Mouse (Mus musculus) embryonic facial prominence, embryonic 12.5 days (tissue): ENCODE data around the gene Llgl2. TPM values are rescaled to one million over a fixed set of nuclear protein-coding genes. Genes with fewer than 3 reads are reported as not detected.

Experiments
- ATAC-seq: fragments of 200-750 bp; cut with Nextera tagmentation; 2 replicates; pipeline ENCODE4 v1.8.0; 2017; ENCODE audit not compliant: insufficient number of reproducible peaks, insufficient read depth, low FRiP score, low TSS enrichment
- H3K27ac ChIP-seq: fragments of 300-500 bp; sonication (generic); 2 replicates; pipeline ENCODE4 v1.5.1; 2016; ENCODE audit warnings: mild to moderate bottlenecking
- H3K27me3 ChIP-seq: fragments of 300-500 bp; sonication (generic); 2 replicates; pipeline ENCODE4 v1.6.1; 2016; ENCODE audit warnings: mild to moderate bottlenecking, moderate library complexity
- H3K36me3 ChIP-seq: fragments of 300-500 bp; sonication (generic); 2 replicates; pipeline ENCODE4 v1.6.1; 2016; ENCODE audit warnings: mild to moderate bottlenecking
- H3K4me1 ChIP-seq: fragments of 300-500 bp; sonication (generic); 2 replicates; pipeline ENCODE4 v1.6.1; 2016
- H3K4me2 ChIP-seq: fragments of 300-500 bp; sonication (generic); replicated peaks from 2 replicates; pipeline ENCODE4 v1.6.1; 2016; ENCODE audit warnings: mild to moderate bottlenecking, moderate library complexity
- H3K4me3 ChIP-seq: fragments of 300-500 bp; sonication (generic); 2 replicates; pipeline ENCODE4 v1.5.1; 2016; ENCODE audit warnings: mild to moderate bottlenecking
- H3K9ac ChIP-seq: fragments of 300-500 bp; sonication (generic); 2 replicates; pipeline ENCODE4 v1.6.1; 2016; ENCODE audit warnings: mild to moderate bottlenecking, moderate library complexity
- H3K9me3 ChIP-seq: fragments of 300-500 bp; sonication (generic); 2 replicates; pipeline ENCODE4 v1.6.1; 2016; ENCODE audit warnings: mild to moderate bottlenecking, moderate library complexity
- WGBS: fragments of 180-500 bp; shearing (Covaris S2); methylation state at CpG from one replicate; pipeline ENCODE4 v1.1.7; 2016; 5-methylcytosine and 5-hydroxymethylcytosine counted together
- microRNA-seq: library from miRNA; unstranded; fragments of <30 nt; microRNA quantifications from one replicate; pipeline ENCODE4, GENCODE M21; 2017
- polyA plus RNA-seq: library from polyadenylated mRNA; unstranded; fragments of >200 nt; fragmentation: Nextera tagmentation; extraction: Ambion mirVana; gene quantifications from 2 replicates; pipeline ENCODE4 v1.2.1, GENCODE M21; 2016

Llgl2 gene
- polyA plus RNA-seq, 1 experiment from 2014 or later = 8.8 TPM

DNA sequence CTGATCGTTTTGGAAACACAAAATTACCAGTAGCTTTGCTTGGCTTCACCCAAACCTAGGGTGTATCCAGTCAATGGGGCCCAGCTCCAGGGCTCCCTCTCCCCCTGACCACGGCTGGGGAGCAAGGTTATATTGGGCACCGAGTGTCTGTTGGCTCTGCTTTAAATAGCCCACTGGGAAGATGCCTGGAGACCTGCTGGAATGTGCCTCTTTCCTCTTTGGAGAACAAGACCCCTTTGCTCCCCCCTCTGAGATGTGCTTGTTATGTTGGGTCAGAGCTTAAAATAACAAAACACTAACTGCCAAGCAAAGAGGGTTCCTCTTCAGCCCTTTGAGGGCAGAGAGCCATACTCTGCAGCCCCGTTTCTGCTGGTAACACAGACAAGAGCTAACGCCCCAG lies 78.3 kb downstream of the Llgl2 start:
- Histone ChIP-seq H3K4me1 (peaks cover 34% of the 10 kb centered on the region), H3K36me3 (0 out of 2 replicates have a peak, but pooled peaks cover 3% of the 10 kb centered on the region), H3K27me3 (no peaks in the 10 kb centered on the region), H3K9ac (no peak overlapping the region), H3K4me2 (no peak overlapping the region), H3K27ac (no peak overlapping the region; the same call in 1 of the 2 replicates), H3K9me3 (no peaks in the 10 kb centered on the region), H3K4me3 (no peak overlapping the region)
- 77% methylated on average over 5 of the region's 5 CpGs for WGBS
- no peak for ATAC-seq

DNA sequence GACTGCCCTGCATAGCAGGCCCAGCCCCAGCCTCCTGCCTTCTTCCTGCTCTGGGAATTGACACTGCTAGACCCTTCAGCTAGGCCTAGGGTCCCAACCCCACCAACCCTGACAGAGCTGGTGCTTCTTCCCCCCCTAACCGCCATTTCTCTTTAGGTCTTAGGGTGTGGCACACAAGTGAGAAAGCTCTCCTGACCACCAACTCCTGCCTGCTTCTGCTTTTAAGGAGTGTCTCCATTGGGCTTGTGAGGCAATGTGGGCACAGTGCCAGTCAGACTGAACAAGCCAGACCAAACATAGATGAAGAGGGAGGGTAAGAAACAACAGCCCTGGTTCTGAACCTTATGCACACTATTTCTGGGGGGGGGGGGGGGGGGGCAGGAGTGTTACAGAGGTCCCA lies 79.0 kb downstream of the Llgl2 start:
- 0 out of 2 replicates have a peak, but pooled peaks cover 3% of the 10 kb centered on the region for H3K36me3 ChIP-seq
- H3K9me3 ChIP-seq = no peaks in the 10 kb centered on the region
- peaks cover 34% of the 10 kb centered on the region for H3K4me1 ChIP-seq
- no peak overlapping the region for H3K4me2 ChIP-seq
- no peak overlapping the region for H3K9ac ChIP-seq
- H3K4me3 ChIP-seq = no peak overlapping the region
- 68% methylated on average over 1 of the region's 1 CpGs for WGBS
- H3K27me3 ChIP-seq = no peaks in the 10 kb centered on the region
- ATAC-seq = no peak
- H3K27ac ChIP-seq = no peak overlapping the region

DNA sequence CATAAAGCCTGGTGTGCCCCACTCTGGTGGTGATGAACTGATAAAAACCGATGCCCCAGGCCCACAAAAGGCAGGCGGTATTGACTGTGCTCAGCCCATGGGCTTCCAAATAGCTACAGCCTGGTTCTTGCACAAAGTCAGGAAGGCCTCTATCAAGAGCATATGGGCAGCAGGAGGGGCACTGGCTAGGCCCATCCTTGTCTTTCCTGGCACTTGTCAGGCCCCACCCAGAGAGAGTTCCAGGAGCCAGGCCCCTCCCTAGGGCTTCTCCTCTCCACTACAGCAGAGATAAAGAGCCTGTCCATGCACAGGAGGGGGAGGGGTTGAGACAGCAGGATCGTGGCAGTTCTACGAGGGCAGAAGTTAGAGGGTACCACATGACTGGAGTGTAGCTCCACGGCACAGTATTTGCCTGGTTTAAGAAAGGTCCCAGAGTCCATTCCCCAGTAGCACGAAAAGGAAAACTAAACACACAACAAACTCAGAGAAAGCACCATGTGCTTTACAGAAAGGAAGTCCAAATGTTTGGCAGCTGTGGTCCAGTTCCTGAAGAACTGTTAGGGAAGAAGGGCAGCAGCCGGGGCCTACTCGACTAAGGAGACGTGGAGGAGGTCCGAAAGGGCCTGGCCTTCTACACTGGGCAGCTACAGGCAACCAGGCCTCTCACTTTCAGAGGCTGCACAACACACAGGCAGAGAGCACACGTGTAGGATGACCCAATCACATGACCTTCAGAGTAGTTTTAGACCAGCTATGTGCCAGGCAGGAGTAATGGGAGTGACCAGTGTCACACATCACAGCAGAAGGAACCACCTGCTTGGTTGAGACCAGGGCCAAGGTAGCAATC lies 79.8 kb downstream of the Llgl2 start:
- no peak overlapping the region for H3K4me3 ChIP-seq
- no peaks in the 10 kb centered on the region for H3K27me3 ChIP-seq
- no peak for ATAC-seq
- peak overlapping the region; percentile 41; the same call in 1 of the 2 replicates for H3K27ac ChIP-seq
- peaks cover 7% of the 10 kb centered on the region; the same call in 1 of the 2 replicates for H3K36me3 ChIP-seq
- no peaks in the 10 kb centered on the region for H3K9me3 ChIP-seq
- no peak overlapping the region for H3K9ac ChIP-seq
- H3K4me2 ChIP-seq = no peak overlapping the region
- WGBS = 71% methylated on average over 11 of the region's 11 CpGs
- peaks cover 34% of the 10 kb centered on the region for H3K4me1 ChIP-seq

DNA sequence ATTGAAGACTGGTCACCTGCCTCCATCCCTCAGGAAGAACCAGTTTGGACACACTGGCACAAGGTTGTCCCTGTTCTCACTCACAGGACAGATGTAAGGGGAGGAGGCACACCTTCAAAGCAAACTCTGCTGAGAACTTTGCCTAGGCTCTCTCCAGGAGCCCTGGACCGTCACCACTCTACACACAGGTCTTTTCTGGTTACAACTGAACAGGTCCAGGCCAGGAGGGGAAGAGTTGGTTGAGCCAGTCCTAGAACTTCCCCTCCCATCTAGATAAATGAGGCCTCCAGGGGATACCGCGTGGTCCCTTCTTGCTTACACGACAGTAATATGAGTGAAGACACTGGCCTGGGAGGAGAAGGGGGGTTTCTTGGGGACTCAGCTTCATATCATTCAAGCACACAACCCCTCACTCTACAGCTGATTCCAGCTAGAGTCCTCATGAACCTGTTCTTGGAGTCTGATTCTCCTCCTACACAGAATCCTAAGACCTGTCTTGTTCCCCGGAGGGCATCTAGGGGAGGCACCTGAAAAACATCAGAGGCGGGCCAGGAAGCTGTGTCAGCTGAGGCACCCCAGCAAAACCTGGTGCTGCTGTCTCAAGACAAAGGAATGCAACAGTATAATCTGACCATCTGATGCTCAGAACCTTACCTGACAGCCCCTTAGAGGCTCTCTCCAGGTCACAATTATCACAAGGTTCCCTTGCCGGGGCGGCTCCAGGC lies 80.5 kb downstream of the Llgl2 start:
- peaks cover 7% of the 10 kb centered on the region; the same call in 1 of the 2 replicates for H3K36me3 ChIP-seq
- no peak overlapping the region for H3K4me3 ChIP-seq
- no peak for ATAC-seq
- H3K9me3 ChIP-seq = no peaks in the 10 kb centered on the region
- H3K4me1 ChIP-seq = peaks cover 34% of the 10 kb centered on the region
- H3K9ac ChIP-seq = no peak overlapping the region
- H3K4me2 ChIP-seq = no peak overlapping the region
- WGBS = 76% methylated on average over 8 of the region's 8 CpGs
- H3K27me3 ChIP-seq = no peaks in the 10 kb centered on the region
- H3K27ac ChIP-seq = peak overlapping the region; percentile 51

Small RNA genes lying within 50 kb of the gene (microRNA-seq; reads per million reads assigned to microRNA genes)
- not detected for gene Mir5621

Other genes starting within 250 kb of the Llgl2 start
- 95.9 and 108 TPM in 2 replicates for gene Mrps7, start 220.1 kb upstream of the Llgl2 start, polyA plus RNA-seq
- gene Gga3, start 220.0 kb upstream of the Llgl2 start, polyA plus RNA-seq = 22.5 and 29.1 TPM in 2 replicates
- 16.6 and 17.6 TPM in 2 replicates for gene Mif4gd, start 211.1 kb upstream of the Llgl2 start, polyA plus RNA-seq
- 23.8 and 29.5 TPM in 2 replicates for gene Slc25a19, start 195.8 kb upstream of the Llgl2 start, polyA plus RNA-seq
- gene Grb2, start 115.5 kb upstream of the Llgl2 start, polyA plus RNA-seq = 115 and 118 TPM in 2 replicates
- 29.6 and 30.0 TPM in 2 replicates for gene Tmem94, start 58.6 kb upstream of the Llgl2 start, polyA plus RNA-seq
- 17.5 TPM in 2 replicates for gene Caskin2, start 10.4 kb upstream of the Llgl2 start, polyA plus RNA-seq
- gene Tsen54, start 9.3 kb upstream of the Llgl2 start, polyA plus RNA-seq = 36.3 and 36.7 TPM in 2 replicates
- gene Myo15b, start 34.4 kb downstream of the Llgl2 start, polyA plus RNA-seq = 0.10 and 0.18 TPM in 2 replicates
- gene Smim5, start 75.9 kb downstream of the Llgl2 start, polyA plus RNA-seq = 1.8 and 2.4 TPM in 2 replicates
- gene Smim6, start 88.0 kb downstream of the Llgl2 start, polyA plus RNA-seq = 1.00 and 1.7 TPM in 2 replicates
- gene Sap30bp, start 109.2 kb downstream of the Llgl2 start, polyA plus RNA-seq = 46.9 and 47.0 TPM in 2 replicates
- gene Recql5, start 109.4 kb downstream of the Llgl2 start, polyA plus RNA-seq = 26.3 and 28.7 TPM in 2 replicates
- 4.1 and 4.2 TPM in 2 replicates for gene Itgb4, start 150.7 kb downstream of the Llgl2 start, polyA plus RNA-seq
- gene Galk1, start 188.7 kb downstream of the Llgl2 start, polyA plus RNA-seq = 165 and 169 TPM in 2 replicates
- 2,246 and 2,293 TPM in 2 replicates for gene H3f3b, start 203.9 kb downstream of the Llgl2 start, polyA plus RNA-seq
- 43.6 and 44.1 TPM in 2 replicates for gene Unk, start 206.3 kb downstream of the Llgl2 start, polyA plus RNA-seq